Mouse (Mus musculus) frontal cortex, postnatal 25 days (tissue): ENCODE measurements around the gene Orm2.

Experiments used
- DNase-seq, 2 experiments: peaks; one replicate each; pipeline ENCODE4 v3.0.0; 2022; ENCODE audit warnings: low spot score in 2 of 2

Orm2 gene

GRCm38 (mm10) chr4:63377483-63377882 lies 15.2 kb downstream of the Orm2 start:
- no peak for DNase-seq

DNA sequence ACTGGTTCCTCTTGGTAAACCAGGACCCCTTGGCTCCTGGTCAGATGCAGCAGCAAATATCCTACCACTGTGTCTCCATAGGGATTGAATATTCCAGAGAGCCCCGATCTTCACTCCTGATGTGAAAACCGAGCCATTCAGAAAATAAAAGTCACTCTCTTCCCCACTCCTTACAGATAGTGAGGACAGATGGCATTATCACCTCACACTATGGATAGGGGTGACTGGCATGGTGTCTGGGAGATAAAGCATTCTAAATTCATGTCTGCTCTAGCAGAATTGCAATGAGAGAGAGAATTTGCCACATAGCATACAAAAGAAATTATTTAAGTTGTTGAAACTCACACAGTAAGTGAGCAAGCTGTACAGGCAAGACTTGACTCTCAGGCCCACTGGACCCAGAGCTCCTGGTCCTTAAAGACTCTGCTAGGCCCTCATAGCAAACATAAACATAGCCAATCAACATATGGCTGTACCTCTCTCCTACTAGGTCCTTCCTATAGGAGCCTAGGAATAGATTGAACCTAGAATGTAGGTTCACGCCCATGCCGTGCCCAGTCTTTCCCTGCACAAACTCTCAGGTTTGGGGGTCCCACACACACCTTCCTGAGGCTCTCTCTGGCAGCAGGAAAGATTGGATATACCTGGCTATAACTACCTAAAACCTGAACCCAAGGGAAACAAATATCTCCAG lies 20.6 kb downstream of the Orm2 start:
- DNase-seq: no peak

- no peak for DNase-seq
Observed at GRCm38 (mm10) chr4:63383474-63383873, 21.2 kb downstream of the Orm2 start.

DNA sequence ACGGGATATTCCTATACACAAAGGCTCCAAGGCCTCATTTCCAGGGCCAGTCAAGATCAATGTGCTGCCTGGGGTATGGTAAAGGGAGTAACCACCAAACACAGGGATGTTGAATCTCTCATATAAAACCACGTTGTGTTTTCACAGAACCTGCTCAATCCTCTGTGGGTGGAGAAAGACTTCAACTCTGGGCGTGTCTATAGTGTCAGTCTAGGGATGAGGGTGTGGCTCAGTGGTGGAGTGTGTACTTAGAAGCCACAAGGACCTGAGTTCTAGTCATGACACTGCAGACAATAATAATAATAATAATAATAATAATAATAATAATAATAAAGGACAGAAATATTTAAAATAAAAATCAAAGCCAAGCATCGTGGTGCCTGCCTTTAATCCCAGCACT lies 22.0 kb downstream of the Orm2 start:
- no peak for DNase-seq

GRCm38 (mm10) chr4:63385253-63385652 lies 23.0 kb downstream of the Orm2 start:
- DNase-seq: no peak

DNA sequence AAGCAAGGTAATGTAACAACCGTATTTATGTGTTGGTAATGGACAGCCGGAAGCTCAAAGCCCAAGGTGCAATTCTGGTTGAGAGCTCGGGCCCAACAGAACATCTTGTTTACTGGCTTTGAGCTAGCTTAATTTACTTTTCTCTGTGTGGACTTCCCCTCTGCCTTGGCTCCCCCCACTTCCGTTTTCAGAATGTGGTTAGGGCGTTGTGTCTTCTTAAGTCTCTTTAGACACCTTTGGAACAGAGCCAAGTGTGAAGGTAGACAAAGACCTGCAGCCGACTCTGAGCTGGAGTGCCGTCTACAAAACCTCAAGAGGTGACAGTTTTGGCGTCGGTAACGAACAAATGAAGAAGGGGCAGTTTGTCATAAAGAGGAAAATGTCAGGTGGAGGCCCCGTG lies 23.5 kb downstream of the Orm2 start:
- no peak for DNase-seq

- DNase-seq: no peak
Observed at GRCm38 (mm10) chr4:63388029-63388428, 25.8 kb downstream of the Orm2 start.

- no peak for DNase-seq
Observed at GRCm38 (mm10) chr4:63389121-63389886, 27.1 kb downstream of the Orm2 start.

- DNase-seq: no peak
Observed at GRCm38 (mm10) chr4:63389887-63390528, 27.8 kb downstream of the Orm2 start.

DNA sequence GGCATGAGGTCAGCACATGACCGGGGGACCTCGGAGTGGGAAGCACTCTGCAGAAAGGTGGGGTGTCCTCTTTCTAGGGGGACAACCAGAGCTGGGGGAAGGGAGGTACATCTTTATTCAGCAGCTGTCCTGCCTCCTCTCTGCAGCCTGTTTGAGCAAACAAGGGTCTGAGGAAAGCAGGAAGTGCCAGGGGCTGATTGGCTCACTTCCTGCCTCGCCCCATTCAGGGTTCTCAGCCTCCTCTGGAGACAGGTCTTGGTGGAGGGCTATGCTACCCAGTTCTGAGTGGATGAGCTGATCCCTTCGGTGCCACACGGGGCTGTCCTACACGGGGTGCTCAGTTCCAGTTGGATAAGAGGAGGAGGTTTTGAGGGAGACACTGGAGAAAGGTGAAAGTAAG lies 29.1 kb downstream of the Orm2 start:
- DNase-seq: no peak

GRCm38 (mm10) chr4:63397981-63398537 lies 35.8 kb downstream of the Orm2 start:
- no peak for DNase-seq

GRCm38 (mm10) chr4:63398854-63399609 lies 36.8 kb downstream of the Orm2 start:
- DNase-seq: no peak

DNA sequence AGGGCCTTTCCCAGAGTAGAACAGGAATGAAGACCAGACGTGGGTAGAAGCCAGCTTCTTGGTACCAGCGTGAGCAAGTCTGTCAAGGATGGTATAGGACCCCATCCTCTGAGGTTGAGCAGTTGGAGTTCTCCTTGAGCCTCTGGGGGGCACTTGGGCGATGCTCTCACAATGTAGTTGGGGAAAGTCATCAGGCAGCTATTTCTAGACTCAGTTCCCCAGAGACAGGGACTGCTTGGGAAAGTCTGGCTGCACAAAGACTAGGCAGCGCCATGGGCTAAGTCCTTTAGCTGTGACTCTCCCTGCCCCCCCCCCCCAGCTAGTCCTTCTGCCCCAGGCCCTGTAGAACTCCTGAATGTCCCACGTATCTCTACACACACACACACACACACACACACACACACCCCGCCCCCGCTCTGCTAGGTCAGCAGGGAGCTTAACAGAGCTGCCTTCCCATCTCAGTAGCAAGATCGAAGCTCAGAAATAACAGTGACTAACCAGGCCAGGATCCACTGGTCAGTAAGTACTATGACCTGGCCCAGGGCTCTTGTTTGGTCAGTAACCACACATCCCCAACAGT lies 37.5 kb downstream of the Orm2 start:
- DNase-seq: no peak

GRCm38 (mm10) chr4:63400541-63401306 lies 38.5 kb downstream of the Orm2 start:
- DNase-seq: no peak

GRCm38 (mm10) chr4:63401620-63402019 lies 39.4 kb downstream of the Orm2 start:
- DNase-seq: no peak

DNA sequence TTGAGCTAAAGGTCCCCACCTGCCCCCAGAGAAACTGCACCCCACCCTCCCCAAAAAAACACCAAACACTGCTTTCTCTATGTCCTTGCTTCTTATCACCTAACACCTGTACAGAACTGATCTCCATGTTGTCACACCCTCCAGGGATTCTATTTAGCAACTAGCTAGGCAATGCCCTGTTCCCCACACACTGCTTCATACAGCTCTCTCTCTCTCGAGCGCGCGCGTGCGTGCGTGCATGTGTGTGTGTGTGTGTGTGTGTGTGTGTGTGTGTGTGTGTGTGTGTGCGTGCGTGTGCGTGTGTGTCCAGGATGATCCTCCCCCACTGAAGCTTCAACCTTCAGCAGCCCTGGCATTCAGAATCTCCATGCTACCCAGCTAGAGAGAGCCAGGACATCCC lies 39.8 kb downstream of the Orm2 start:
- no peak for DNase-seq

- no peak for DNase-seq
Observed at GRCm38 (mm10) chr4:63402558-63402957, 40.3 kb downstream of the Orm2 start.

DNA sequence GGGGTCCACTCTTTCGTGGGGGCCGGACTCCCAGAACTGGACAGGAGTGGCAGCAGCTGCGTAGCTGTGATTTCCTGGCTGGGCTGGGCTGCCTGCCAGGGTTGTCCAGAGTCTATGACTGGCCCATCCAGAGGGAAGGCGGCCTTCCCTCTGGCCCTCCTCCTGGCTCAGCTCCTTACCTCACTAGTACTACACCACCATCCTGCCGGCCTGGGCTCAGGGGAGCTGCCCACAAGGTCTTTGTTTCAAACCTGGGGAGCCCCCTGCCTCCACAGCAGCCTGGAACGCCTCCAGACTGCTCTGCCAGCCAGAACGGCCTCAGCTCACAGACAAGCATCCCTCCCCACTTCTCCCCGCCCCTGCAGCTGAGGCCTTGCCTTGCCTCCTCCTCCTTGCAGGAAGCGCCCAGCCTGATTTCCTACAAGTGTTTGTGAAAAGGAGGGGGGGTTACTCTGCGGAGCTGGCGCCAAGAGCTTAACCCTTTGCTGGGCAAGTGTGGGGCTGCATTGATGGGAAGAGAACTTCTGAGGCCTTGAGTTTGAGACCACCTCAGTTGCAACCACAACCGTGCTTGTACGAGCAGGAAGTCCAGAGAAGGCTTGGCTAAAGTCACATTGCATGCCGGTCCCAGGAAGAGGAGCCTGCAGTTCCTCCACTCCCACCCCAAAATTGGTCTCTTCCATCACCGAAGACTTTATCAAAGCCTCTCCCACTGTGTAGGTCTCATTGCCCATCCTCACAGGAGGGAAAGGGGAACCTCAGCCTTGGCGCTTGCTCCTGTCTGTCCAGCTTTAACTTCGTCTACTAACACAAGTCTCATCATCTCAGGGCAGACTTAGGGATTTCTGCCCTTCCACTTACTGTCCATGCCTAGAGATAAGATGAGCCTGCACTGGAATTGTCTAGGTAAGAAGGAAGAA lies 41.1 kb downstream of the Orm2 start, which contains the start of gene Akna:
Gene Akna, minus strand, starts transcription at position 315 of the 920 bp plus-strand sequence.
- DNase-seq: peak; percentile 38 to 57

GRCm38 (mm10) chr4:63404205-63404604 lies 42.0 kb downstream of the Orm2 start:
- no peak for DNase-seq
